Mouse (Mus musculus): ENCODE data around the gene S1pr2. TPM values are rescaled to one million over a fixed set of nuclear protein-coding genes. Genes with fewer than 3 reads are reported as not detected.
A peak's percentile ranks its signal among the peaks of the same experiment; 100 is the strongest.

The S1pr2 gene
- polyA plus RNA-seq, 1 experiment from 2014 or later: 10.9 TPM

DNA sequence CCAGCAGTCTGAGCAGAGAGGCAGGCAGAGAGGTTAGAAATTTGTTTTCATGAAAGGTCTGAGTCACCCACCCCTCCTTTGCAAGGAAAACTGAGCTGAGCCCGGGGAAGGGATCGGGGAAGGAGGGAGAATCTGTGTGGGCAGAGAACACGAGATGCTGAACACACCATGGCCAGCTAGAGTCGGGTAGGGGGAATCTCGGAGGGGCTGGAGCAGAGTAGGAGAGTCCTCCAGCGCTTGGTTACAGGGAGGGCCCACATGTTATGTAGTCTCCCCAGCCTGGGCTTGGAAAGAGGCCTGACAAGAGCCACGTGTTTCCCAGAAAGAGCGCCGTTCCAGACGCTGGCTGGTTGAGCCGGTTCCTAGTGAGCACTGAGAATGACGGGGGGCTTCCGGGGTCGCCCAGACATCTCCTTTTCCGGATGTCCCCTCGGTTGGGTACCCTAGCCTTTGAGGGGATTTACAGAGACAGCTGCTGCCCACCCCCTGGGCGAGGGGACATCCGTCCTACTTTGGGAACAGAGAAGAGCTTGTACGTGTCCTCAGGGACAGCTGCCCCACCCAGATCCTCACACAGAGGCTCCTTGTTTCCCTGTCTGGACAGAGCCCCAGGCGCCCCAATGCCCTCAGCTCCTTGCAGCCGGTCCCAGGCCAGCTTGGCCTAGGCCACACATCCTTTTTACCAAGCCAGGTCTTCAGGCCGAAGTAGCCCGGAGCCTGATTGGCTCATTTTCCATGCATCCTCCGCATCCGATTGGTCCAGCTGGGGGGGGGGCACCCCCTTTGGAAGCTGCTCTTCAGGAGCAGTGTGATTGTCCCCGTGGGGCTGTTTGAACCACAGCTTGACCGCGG is 4.2 kb downstream of the S1pr2 start:
- no peaks in the 10 kb centered on the region for H3K27me3 ChIP-seq
- DNase-seq (ENCODE audit: low read depth, low spot score): no peak
- ChIA-PET CTCF (interaction anchor here (1.0 kb wide), 1 partner anchor 16 kb away, joined by 3 read pairs; no protein-coding TSS in a partner anchor), POLR2A (interaction anchor here (0.8 kb wide), 1 partner anchor 10 kb away, joined by 3 read pairs; no protein-coding TSS in a partner anchor)
- no peak for TF ChIP-seq CTCF (IDR thresholded peaks at IDR 0.05)
- ATAC-seq: no peak
- in situ Hi-C loops (cut with MboI; ENCODE audit: low pct_unique_long_range_greater_than_20kb): no loop called here

DNA sequence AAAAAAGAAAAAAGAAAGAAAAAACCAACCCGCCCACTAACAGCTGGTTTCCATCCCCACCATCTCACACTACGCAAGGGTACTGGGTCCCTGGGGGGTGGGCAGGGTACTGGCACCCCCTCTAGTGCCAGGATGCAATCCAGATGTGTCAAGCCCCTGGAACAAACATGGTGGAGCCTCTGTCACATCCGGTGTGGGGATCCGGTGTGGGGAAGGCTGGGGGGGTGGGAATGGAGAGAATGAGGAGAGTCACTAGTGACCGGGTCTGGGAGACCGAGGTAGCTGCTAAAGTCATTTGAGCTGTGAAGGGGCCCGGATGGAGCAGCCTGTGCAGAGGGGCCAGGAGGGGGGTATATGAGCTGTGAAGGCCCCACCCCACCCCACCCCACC is 4.8 kb downstream of the S1pr2 start:
- in situ Hi-C loops (cut with MboI; ENCODE audit: low pct_unique_long_range_greater_than_20kb): no loop called here
- CTCF ChIA-PET: interaction anchor here (1.0 kb wide), 1 partner anchor 16 kb away, joined by 3 read pairs; no protein-coding TSS in a partner anchor

DNA sequence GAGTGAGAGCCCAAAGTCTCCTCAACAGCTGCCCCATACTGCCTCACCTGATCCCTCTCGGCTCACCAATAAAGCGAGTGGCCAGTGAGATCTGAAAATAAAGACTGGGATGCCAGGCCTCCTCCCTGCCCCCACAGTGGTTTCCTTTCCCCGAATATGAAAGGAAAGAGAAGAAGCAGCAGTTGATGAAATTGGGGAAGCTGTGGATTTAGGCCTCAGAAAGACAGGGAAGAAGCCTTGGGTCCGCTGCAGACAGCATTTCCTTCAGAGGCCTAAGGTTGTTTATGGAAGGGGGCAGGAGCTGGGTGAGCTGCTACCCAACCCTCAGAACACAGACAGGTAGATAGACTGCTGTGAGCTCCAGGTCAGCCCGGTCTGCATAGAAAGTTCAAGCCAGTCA is 9.8 kb downstream of the S1pr2 start:
- TF ChIP-seq CTCF (IDR thresholded peaks at IDR 0.05): no peak
- ChIA-PET POLR2A (no interaction called here), CTCF (no interaction called here)
- in situ Hi-C loops (cut with MboI; ENCODE audit: low pct_unique_long_range_greater_than_20kb): no loop called here
- ATAC-seq: no peak
- H3K27me3 ChIP-seq: no peaks in the 10 kb centered on the region
- DNase-seq (ENCODE audit: low read depth, low spot score): no peak

More for the DNA sequence above, 4.8 kb downstream of the S1pr2 start:
- no peak for TF ChIP-seq CTCF (IDR thresholded peaks at IDR 0.05)
- no peak for DNase-seq (ENCODE audit: low read depth, low spot score)
- no peaks in the 10 kb centered on the region for H3K27me3 ChIP-seq
- POLR2A ChIA-PET: no interaction called here
- ATAC-seq: no peak

DNA sequence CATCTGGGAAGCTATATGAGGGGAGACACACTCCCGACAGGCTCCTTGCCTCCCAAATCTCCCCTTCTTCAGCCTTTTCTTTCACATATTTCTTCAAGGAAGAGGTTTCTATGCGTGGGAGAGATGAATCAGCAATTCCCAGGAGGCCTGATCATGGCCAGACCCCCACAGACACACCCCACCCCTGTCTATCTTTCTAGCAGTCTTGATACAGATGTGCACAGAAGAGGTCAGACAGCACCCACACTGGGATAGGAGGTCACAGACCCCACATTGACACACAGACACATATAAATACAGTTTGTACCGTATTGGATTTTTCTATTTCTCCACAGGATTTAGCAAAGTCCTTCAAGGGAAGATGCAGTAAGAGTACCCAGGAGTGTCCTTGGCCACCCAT is 10.6 kb downstream of the S1pr2 start:
- no peak for TF ChIP-seq CTCF (IDR thresholded peaks at IDR 0.05)

DNA sequence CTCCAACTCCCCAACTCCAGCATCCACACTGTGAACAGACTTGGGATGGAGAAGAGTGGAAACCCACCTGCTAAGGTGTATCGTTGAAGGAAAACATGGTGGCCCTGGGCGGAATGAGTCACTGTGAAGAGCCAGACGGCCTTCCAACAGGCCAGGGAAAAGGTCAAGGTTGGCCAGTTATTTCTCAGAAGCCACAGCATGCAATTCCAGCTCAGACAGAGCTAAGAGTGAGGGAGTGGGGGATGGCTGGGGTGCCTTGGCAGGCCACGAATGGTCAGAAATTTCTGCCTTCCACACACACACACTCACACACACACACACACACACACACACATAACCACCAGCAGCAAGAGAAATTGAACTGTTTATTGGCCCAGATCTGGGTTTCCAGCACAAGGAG is 11.0 kb downstream of the S1pr2 start:
- DNase-seq (ENCODE audit: low read depth, low spot score): no peak
- no peak for ATAC-seq
- CTCF ChIA-PET: no interaction called here
- no peaks in the 10 kb centered on the region for H3K27me3 ChIP-seq
- TF ChIP-seq CTCF (IDR thresholded peaks at IDR 0.05): no peak
- in situ Hi-C loops (cut with MboI; ENCODE audit: low pct_unique_long_range_greater_than_20kb): no loop called here
- POLR2A ChIA-PET: no interaction called here

More for the DNA sequence above, 10.6 kb downstream of the S1pr2 start:
- no peaks in the 10 kb centered on the region for H3K27me3 ChIP-seq
- ChIA-PET POLR2A (no interaction called here), CTCF (no interaction called here)
- in situ Hi-C loops (cut with MboI; ENCODE audit: low pct_unique_long_range_greater_than_20kb): no loop called here
- no peak for ATAC-seq
- no peak for DNase-seq (ENCODE audit: low read depth, low spot score)

DNA sequence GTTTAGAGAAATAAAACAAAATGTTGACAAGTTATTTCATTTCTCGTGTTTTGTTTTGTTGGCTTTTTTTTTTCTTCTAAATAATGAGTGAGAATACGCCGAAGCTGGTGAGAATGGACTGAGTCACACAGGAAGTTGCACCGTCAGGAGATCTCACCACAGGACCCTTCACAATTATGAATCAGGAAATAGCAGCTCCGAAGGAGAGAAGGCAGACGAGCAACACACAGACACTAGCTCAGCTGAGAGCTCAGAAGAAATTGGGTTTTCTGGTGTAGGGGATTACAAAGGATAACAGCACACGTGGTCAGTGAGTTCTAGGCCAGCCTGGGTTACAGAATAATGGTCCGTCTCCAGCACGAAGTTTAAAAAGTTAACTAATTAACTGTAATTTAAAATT is 15.0 kb downstream of the S1pr2 start:
- in situ Hi-C loops (cut with MboI; ENCODE audit: low pct_unique_long_range_greater_than_20kb): no loop called here
- ChIA-PET CTCF (no interaction called here), POLR2A (no interaction called here)
- ATAC-seq: no peak
- no peak for TF ChIP-seq CTCF (IDR thresholded peaks at IDR 0.05)
- no peak for DNase-seq (ENCODE audit: low read depth, low spot score)
- no peaks in the 10 kb centered on the region for H3K27me3 ChIP-seq

DNA sequence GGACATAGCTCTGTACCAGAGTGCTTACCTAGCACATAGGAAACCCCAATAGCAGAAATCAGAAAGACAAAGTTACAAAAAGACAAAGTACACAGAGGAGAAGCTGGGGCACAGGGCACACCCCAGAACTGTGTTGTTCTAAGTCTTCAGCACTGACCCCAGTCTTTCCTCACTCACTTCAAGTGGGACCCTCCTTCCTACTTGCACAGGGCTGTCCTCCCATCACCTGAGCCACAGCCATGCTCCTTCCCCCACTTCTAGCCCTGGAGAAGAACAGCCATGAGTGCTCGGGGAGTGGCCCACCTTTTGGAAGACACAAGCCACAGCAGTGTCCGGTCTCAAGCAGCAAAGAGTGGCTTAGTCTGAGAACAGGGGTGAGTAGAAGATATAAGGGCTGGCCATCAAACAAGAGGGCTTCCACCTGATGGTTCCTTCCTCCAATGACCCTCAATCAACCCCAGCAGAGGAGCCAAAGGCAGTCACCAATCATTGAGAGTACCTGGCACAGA is 17.1 kb downstream of the S1pr2 start, which contains the start of gene Dnmt1:
Gene Dnmt1 (minus strand): TSS at position 459 of the 509 bp plus-strand sequence.
- no peaks in the 10 kb centered on the region for H3K27me3 ChIP-seq
- ChIA-PET CTCF (no interaction called here), POLR2A (no interaction called here)
- TF ChIP-seq CTCF (IDR thresholded peaks at IDR 0.05): no peak
- ATAC-seq (no peak), DNase-seq (ENCODE audit: low read depth, low spot score) (no peak)
- in situ Hi-C loops (cut with MboI; ENCODE audit: low pct_unique_long_range_greater_than_20kb): no loop called here

DNA sequence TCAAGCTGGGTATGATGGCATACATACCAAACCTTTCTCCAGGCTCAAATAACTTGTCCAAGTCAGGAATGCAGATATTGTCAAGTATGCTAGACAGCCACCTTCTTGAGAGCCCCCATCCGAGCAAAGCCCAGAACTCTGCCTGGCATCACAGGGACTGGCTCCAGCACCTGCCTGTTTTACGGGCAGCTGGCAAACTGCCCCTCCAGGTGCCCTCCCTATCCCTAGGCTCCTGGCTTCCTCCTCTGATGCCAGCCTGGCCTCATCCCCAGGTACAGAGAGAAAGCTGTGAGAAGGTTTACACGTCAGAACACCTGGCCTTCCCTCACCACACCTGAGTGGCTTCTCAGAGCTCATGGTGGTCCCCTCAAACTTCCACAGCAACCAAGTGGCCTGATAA is 19.6 kb downstream of the S1pr2 start:
- H3K27me3 ChIP-seq: no peaks in the 10 kb centered on the region
- in situ Hi-C loops (cut with MboI; ENCODE audit: low pct_unique_long_range_greater_than_20kb): no loop called here
- TF ChIP-seq CTCF (IDR thresholded peaks at IDR 0.05): no peak
- ChIA-PET POLR2A (no interaction called here), CTCF (interaction anchor here (1.5 kb wide), 1 partner anchor 12 kb away, joined by 4 read pairs; no protein-coding TSS in a partner anchor)
- ATAC-seq (no peak), DNase-seq (ENCODE audit: low read depth, low spot score) (no peak)

DNA sequence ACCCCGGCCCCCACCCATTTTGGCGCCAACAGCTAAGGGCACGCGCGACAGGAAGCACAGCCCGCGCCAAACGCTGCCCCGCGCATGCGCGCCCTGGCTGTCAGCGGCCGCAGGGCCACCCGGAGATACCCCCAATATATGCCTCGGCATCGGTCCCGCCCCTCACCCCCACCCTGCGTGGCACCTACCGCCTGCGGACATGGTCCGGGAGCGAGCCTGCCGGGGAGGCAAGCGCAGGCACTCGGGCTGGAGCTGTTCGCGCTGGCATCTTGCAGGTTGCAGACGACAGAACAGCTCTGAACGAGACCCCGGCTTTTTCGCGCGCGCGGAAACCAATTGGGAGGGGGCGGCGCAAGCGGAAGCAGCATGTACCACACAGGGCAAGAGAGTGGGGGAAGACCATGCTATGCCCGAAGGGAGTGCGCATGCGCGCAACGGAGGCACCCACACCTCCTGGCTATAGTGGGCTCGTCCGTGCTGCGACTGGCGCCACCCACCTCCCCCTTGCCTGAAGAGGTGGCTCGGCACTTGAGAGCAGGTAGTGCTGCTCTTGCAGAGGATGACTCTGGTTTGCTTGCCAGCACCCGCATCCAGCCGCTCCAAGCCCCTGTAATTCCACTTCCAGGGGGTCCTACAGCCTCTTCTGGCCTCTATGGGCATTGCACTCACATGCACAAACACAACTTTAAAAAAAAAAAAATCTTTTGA is 23.9 kb downstream of the S1pr2 start:
- in situ Hi-C loops (cut with MboI; ENCODE audit: low pct_unique_long_range_greater_than_20kb): no loop called here
- POLR2A ChIA-PET: interaction anchor here (1.4 to 2.0 kb wide), 2 partner anchors 9 to 11 kb away, joined by 5 to 6 read pairs; no protein-coding TSS in a partner anchor
- DNase-seq (ENCODE audit: low read depth, low spot score) (peak; percentile 71), ATAC-seq (peak; percentile 79)
- CTCF ChIA-PET: interaction anchor here (1.3 kb wide), 1 partner anchor 48 kb away, joined by 3 read pairs; no protein-coding TSS in a partner anchor
- no peak for TF ChIP-seq CTCF (IDR thresholded peaks at IDR 0.05)
- no peaks in the 10 kb centered on the region for H3K27me3 ChIP-seq

DNA sequence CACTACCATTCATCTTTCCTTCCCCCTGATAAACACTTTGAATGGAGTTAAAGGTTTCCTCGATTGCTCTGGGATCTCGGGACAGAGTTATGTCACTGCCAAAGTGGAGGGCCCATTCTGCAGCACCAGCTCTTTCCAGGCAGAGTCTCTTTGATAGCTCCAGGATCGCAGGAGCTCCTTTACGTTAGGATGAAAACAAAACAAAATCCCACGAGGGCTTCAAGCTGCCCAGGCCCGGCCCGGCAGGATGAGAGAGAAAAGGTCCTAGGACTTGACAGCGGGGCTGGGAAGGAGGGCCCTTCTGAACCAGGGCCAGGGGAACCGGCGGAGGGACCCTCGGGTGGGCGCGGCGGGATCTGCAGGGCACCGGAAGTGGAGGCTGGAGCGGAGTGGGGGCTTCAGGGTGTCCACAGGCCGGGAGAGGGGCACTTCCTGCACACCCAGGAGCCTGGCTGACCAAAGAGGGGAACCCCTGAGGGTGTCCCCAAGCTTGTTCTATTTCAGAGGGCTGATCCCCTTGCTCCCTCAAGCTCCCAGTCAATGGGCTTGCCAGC is 24.5 kb downstream of the S1pr2 start:
- no peak for TF ChIP-seq CTCF (IDR thresholded peaks at IDR 0.05)
- ChIA-PET POLR2A (interaction anchor here (1.2 to 2.0 kb wide), 3 partner anchors 8 to 50 kb away, joined by 4 to 6 read pairs (median 5); no protein-coding TSS in a partner anchor), CTCF (interaction anchor here (1.3 to 2.0 kb wide), 3 partner anchors 10 to 49 kb away, joined by 3 to 5 read pairs (median 4); no protein-coding TSS in a partner anchor)
- no peaks in the 10 kb centered on the region for H3K27me3 ChIP-seq
- in situ Hi-C loops (cut with MboI; ENCODE audit: low pct_unique_long_range_greater_than_20kb): no loop called here
- peak; percentile 22 for ATAC-seq
- no peak for DNase-seq (ENCODE audit: low read depth, low spot score)

All from Patski (cell line).